Mouse (Mus musculus): ENCODE data around the gene Btbd9.

Gene Btbd9

DNA sequence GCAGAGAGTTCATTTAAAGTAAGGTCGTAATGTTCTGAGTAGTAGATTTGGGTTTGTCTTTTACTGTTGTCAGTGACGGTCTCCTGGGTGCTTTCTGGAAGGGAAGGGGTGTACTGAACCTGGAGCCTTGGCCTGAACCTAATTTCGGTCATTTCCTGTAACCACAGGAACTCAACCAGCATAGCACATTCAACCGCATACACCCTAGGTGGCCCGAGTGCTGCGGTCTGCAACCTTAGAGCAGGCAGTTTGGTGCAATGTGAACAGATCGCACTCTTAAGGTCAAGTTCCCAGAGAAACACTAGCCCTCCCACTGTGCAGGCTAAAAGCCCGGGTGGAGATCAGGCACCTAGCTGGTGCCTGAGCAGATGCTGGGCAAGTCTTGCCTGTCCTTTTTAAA is 240.5 kb downstream of the Btbd9 start:
- no peak for DNase-seq (ENCODE audit: low spot score)

DNA sequence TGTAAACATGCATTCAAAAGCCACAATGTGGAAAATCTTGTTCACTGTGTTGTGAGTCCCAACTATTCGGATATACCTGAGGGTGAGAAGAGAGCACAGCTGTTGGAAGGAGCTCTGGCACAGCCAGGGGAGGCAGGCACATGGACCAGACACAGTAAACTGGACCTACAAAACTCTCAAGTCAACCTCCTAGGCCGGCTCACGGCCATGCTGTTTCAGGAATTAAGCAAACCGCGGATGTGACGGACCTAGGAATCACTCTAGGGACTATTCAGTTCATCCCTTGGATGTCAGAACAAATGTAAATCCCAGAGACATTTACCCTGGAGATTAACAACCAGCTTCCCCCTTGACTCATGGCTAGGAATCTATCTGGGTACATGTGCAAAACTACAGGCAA is 242.0 kb downstream of the Btbd9 start:
- no peak for DNase-seq (ENCODE audit: low spot score)

DNA sequence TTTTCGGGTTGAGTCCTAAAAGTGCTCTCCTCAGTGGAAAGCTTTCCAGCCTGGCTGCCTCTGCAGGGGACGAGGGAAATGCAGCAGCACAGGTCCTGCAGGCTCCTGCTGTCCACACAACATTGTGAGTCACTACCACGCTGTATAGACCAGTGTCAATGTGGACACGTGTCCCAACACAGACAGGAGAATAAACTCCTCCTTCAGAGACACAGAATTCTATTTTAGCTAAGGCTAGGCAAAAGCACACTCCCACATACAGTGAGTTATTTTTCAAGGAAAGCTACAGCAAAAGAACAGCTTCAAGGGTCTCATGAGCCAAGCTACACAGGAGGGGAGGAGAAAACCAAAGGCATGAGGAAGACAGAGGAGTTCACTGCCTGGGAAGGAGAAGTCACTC is 243.2 kb downstream of the Btbd9 start:
- no peak for DNase-seq (ENCODE audit: low spot score)

DNA sequence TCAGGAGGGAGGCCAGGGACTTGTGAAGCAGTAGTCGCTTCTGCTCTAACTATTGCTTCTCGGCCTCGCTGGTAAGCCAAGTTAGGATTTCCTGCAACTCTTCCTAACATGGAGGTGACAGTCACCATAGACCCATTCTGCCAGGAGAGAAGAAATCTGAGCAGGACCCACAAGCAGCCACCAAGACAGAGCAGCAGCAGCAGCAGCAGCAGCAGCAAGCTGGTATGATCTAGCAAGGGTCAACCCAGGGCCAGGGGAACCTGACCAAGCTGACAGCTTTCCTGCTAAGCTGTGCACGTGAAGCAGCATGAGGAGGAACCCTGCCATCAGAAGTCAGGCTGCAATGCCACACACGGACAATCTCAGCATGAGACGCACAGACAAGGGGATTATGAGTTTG is 244.9 kb downstream of the Btbd9 start:
- no peak for DNase-seq (ENCODE audit: low spot score)

DNA sequence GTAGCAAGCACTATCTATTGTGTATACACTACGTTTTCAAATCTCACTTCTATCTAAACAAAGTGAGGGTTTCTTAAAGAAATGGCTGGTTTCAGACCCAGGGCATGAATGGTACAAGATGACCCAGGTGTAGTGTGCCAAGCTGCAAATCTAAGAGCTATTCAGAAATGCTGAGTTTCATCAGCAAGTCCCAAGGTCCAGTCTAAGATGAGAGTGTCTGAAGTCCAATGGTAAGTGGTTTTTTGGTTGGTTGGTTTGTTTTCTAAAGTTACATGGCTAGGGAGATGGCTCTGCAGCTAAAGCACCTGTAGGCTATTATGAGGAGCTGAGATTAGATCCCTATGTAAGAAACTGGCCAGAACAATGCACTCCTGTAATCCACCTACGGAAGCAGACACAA is 246.8 kb downstream of the Btbd9 start:
- no peak for DNase-seq (ENCODE audit: low spot score)

DNA sequence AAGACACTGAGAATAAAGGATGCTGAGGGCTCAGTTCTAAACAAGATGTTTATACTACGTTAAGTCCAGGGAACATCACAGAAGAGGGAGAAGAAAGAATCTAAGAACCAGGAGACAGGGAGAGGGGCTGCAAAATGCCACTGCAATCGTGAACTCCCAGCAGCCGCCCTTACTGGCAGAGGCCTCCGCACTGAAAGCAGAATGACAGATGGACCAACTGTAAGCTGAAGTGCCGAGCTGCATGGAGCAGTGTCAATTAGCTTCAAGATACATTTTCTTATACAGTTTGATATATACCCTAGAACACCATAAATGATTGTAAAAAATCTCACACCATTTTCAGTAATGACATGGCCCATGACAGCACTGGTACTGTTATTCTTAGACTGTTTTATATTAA is 247.4 kb downstream of the Btbd9 start:
- DNase-seq (ENCODE audit: low spot score), result no peak

DNA sequence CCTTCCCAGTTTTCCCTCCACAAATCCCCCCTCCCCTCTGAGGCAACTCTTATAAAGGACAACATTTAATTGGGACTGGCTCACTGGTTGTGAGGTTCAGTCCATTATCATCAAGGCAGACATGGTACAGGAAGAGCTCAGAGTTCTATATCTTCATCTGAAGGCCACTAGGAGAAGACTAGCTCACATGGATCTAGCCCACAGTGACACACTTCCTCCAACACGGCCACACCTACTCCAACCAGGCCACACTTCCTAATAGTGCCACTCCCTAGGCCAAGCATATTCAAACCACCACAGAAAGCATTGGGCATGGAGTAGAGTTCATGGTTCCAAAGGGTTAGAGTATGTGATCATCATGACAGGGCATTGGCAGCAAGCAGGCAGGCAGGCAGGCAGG is 249.4 kb downstream of the Btbd9 start:
- DNase-seq (ENCODE audit: low spot score), result no peak

DNA sequence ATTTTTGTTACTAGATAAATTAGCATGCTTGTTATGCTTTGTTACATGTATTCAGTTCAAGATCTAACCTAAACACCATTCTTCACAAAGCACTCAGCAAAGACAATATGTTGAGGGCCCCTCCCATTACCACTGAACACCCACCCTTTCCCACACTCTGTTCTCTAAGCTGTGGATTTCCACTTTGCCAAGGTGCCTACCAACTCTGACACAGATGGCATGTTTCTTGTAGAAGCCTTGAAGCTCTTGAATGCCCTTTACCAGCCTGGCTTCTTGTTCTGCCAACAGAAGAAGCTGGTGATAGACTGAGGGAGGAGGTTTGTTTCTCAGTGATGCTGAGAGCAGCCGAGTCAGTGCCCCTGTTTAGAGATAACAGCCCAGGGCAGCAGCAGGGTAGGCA is 256.0 kb downstream of the Btbd9 start:
- DNase-seq (ENCODE audit: low spot score), result no peak

DNA sequence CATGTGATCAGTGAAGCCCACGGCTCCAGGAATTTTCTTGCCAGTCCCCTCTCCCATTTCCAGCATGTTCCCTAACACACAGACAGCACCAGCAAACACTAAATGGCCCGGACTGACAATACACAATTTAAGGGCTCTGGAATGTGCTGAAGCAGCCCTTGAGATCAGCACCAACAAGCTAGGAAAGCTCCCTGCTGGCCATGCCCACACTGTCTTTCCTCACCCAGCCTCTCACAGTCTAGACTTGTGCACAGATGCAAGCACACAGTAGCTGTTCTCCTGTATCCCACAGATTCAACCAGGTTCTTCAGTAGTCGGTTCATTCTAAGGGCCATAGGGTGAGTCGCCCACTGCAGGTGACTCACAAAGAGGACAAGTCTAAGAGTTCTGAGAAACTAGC is 263.6 kb downstream of the Btbd9 start:
- no peak for DNase-seq (ENCODE audit: low spot score)

DNA sequence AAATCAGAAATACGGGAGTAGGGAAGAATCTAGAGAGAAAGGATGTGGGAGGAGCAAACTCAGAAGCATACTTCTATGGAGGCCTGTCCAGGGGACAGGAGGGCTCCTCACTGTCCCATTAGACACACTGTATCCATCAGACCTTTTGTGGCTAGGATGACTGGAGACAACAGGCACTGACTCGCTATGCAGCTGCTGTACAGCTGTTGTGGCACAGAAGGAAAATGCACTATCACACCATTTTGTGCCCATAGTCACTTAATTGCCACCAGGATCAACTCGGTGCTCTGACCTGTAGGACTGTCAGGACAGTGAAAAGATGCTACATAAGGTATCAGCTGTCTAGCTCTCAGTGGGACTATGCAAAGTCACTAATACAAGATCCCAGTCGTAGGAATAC is 266.7 kb downstream of the Btbd9 start:
- no peak for DNase-seq (ENCODE audit: low spot score)

DNA sequence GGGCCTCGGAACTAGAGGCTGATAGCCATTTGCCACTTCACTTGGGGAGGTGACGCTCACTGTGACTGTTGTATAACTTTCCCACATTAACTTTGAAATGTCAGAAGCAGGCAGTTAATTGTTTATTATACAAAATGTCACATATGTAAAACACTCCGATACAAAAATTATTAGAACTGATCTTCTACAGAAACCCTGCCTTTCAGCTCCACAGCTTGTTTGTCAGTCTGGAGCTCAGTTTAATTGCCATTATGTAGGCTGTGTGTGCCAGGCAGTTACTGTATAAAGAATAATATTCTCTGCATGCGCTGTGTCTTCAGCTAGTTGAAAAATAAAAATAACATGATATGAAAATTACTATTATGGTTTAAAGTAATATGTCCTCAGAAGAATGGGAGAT is 267.4 kb downstream of the Btbd9 start:
- DNase-seq (ENCODE audit: low spot score), result no peak

DNA sequence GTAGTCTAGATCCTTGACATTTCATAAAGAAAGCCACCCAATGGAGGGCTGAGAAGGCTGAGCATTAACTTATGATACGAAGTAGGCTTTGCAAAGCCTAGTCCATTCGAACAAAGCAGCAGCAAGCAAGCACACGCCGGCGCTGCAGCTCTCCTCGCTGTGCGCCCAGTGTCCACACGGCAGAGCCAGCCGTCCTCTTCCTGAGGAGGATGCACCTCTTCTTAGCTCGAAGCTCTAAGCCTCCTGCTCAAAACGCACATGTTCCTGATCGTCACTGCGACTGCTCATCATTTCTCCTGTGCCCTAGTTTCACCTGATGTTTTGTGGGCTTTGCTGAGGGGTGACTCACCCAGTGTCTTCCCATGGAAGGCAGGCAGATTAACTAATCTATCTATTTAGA is 268.0 kb downstream of the Btbd9 start:
- DNase-seq (ENCODE audit: low spot score), result no peak

DNA sequence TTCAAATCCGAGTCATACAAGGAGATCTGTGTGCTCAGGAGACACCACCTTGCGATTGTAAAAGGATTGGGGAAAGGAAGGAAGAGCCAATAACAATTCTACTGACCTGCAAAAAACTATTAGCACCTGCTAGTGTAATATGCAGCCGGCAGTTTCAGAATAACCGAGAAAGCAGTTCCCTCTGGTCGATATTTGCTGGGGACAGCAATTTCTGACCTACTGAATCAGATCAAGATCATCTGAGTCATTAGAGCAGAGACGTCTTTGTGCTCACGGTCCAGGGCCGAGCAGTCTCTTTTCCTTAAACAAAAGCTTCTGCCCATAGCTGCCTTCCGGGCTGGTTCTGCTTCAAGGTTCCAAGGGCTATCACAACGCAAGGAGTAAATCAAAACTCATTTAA is 269.1 kb downstream of the Btbd9 start:
- DNase-seq (ENCODE audit: low spot score), result no peak

DNA sequence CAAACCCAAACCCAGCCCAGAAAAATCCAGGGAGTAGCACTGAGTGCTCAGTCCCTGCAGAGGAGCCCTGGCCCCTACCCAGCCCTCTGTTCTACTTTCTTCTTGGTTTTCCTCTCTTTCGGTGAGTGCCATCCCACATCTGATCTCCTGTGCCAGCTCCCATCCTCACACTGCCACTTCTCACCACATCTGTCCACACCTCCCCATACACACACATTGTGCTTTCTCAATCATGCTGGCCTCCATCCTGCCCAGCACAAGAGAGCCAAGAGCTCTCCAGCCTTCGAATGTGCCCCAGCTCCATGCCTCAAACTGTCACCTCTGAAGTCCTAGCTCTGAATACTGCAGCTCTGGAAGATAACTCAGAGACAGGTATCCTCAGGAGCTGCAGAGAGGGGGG is 271.5 kb downstream of the Btbd9 start:
- no peak for DNase-seq (ENCODE audit: low spot score)

DNA sequence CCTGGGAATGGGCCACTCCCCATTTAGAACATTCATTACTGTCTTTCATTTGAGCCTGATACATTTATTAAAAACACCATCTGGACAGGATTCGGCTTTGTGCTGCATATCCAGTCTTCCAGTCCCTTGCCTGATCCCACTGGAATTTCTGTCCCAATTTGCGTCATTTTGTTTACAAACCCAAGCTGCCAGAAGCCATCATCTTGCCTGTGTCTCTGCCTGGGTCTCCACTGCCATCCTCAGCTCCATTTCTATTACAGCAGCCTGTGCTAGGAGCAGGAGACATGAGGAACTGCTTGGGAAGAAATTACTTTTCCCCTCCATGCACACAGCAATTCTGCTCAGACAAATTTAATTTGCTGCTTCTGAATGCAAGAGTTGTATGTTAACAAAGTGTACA is 274.9 kb downstream of the Btbd9 start:
- no peak for DNase-seq (ENCODE audit: low spot score)

DNA sequence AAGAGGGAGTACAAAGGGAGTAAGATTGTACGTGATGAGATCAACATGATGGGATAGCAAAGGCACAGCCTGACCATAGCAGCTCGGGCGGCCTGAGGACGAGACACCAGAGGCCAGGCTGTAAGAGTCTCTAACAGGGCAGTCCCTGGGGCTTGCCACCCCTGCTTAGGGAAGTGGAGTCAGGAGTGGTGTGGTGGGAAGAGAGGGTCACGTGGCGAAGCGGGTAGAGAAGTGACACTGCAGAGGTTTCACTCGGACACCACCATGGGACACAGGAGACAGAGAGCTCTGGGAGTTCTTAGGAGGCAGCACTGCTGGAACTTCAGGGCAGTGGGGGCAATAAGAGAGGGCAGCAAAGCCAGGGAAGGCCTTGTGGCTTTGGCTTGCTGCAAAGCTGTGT is 278.9 kb downstream of the Btbd9 start:
- no peak for DNase-seq (ENCODE audit: low spot score)

DNA sequence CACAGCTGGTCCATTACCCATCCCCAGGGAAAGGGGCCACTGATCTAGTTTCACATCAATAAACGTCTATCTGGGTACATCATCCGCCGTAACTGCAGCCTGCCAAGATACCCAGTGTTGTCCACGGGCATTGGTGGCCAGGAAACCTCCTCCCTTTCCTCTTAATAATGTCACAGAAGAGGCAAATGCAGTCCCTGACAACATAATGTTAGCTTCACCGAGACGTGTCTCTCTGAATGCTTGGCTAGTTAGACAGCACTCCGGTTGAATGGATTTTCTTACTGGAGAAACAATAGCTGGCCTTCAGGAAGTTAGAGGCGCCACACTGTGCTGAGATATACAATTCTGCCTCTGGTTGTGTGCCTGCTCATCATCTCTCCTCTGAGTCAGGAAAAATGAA is 280.2 kb downstream of the Btbd9 start:
- DNase-seq (ENCODE audit: low spot score), result no peak

DNA sequence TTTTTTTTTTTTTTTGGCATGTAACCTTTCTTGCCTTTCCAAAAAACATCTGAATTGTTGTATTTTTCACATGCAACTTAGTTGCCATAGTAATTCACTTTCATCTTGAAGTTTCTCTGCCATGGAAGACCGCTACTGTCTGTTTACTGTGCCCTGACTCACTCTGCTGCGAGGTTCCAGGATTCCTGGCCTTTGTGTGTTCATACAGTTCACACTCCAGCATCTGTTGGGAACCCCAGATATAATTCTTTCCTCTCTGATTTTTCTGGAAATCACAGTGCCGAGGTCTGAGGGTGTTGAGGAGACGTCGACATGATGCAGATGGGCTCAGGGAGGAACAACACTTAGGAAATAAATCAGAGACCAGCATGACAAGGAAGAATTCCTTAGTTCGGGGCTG is 283.6 kb downstream of the Btbd9 start:
- no peak for DNase-seq (ENCODE audit: low spot score)

DNA sequence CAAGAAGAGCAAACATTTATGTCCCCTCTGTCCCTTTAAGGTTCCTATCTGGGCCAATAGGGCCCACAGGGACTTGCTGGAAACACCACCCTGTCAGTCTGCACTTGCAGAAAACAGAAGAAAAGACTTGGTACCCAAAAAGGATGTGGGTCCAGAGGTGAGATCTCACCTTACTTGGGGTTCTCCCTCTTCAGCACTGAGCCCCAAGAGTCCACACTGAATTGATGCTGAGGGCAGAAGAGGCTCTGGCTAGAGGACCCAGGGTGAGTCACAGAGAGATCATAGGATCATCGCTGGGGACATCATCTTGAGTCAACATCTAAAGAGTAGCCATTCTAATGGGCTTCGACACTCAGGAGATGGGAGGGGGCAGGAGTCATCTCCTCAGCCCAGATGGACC is 290.6 kb downstream of the Btbd9 start:
- no peak for DNase-seq (ENCODE audit: low spot score)

DNA sequence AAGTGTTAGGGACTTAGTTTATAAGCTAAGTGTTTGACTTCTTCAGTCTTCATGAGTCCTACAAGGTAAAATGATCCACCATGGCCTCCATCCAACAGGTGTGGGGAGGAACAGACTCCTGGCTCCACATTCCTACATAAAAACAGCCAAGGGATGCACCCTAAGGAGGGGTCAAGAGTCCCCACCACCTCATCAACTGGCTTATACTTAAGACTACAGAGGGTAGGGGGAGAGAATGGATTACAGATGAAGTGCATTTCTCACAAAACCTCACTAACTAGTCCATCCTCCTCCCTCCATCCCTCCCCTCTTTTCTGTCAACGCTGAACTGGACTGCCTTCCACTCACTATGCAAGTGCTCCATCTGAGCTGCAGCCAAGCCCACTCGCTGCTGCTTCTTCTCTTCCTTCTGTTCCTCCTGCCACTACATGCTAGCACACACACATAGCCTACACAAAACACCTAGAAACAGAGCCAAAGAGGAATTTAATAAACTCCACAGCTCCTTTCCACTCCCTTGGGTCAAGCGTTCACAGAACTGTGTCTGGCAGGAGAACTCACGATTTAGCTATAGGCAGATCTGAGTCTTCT is 292.7 kb downstream of the Btbd9 start:
- DNase-seq (ENCODE audit: low spot score), result no peak

DNA sequence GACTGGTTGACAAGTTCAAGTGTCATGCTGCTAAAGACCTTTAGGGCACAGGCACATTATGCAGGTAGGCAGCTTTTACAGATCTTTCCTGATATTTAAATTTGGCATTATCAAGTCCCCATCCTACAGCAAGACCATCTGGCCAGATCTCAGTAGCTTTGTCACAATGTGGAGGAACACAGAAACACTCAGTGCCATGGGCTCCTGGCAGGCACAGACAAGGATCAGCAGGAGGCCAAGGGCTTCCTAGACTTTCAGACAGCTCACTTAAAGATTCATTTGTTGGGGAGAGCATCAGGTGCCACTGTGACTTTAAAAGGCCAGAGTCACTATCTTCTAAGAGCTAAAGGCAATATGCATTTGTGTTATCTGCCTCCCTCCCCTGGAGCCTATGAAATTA is 293.3 kb downstream of the Btbd9 start:
- DNase-seq (ENCODE audit: low spot score), result no peak

DNA sequence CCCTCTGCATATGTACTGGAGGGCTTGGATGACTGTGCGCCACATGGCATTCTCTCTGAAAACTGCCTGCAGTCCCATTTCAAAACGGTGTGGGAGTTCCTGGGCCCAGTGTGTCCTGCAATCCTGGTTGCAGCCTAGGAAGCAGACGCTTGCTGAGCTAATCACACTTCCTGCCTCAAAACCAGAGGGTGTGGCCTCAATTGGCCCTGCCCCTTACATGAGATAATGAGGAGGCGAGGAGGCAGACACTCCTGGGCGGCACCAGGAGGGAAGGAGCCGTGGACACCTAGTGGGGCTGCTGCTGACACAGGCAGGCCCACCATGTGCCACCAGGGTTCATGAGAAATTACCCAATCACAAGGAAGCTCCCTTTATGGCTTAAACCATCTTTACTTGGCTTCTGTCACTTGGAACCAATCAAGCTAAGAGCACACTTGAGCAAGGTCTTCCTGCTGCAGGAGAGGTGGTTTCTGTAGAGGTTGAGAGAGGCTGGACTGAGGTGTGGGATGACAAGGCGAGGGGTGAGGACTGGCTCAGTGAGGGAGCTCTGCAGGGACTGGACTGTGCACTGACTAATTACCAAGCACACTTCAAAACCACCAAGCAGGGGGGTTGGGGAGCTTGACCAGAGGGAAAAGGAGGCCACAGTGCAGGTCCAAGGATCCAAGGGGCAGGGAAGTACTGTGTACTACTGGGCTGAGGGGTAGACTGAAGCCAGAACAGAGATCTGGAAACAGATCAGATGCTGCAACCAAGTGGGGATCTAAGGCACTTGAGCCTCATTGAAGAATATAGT is 295.8 kb downstream of the Btbd9 start:
- DNase-seq (ENCODE audit: low spot score), result peak; percentile 58

DNA sequence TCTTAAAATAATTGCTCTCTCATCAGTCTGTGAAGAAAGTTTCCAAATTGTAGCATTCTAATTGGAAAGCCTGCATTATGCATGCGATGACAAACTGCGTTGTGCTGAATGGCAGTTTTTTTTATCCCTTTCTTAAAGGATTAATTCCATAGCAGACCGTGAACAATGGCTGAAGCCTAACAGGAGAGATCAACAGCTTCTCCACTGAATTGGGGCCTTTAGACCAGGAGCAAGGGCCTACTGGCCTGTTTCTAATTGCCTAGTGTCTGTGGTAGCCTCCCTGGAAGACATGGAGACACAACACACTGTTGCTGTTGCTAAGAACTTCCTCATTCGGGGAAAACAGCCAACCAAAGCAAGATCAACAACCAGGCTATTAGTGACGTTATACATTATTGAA is 296.6 kb downstream of the Btbd9 start:
- no peak for DNase-seq (ENCODE audit: low spot score)
